Mouse (Mus musculus) brain, embryonic 14.5 days (tissue): Measurements from ENCODE around the gene Mul1.

ENCODE experiments used
- CTCF ChIP-seq: fragments of 200-500 bp; IDR thresholded peaks from 2 replicates; pipeline ENCODE4 v1.5.1; 2012; ENCODE audit warnings: inconsistent platforms, mild to moderate bottlenecking, moderate library complexity, borderline replicate concordance; ENCODE audit not compliant: insufficient read depth, insufficient read length; ENCODE audit errors: extremely low read depth
- POLR2A ChIP-seq: fragments of 200-500 bp; IDR thresholded peaks from 2 replicates; pipeline ENCODE4 v1.6.1; 2012; ENCODE audit warnings: mild to moderate bottlenecking, inconsistent platforms, borderline replicate concordance; ENCODE audit not compliant: poor library complexity, insufficient read depth, insufficient read length, severe bottlenecking; ENCODE audit errors: extremely low read depth

DNA sequence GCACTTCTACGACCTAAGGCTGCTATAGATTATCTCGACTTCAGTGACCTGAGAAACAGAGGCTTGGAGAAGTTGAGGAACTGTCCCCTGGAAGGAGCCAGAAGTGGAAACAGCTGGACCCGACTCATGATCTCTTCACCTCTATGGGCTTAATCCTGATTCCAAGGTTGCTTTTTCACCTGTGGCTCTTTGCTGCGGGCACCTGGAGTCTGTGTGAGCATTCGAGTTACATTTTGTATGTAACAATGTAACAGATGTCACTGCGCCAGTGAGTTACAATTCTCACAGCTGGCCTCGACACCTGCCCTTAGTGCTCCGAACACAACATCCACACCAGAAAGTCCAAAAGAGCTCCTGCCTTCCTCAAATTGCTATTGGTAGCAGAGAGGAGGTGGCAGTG lies 31.0 kb downstream of the Mul1 start:
- no peak for TF ChIP-seq POLR2A
- TF ChIP-seq CTCF, result no peak
